Mouse (Mus musculus): Measurements from ENCODE around the gene Fgd6. TPM values are rescaled to one million over a fixed set of nuclear protein-coding genes. Genes with fewer than 3 reads are reported as not detected.

Gene Fgd6
- polyA plus RNA-seq (2012): 0.04 TPM in 2 replicates

DNA sequence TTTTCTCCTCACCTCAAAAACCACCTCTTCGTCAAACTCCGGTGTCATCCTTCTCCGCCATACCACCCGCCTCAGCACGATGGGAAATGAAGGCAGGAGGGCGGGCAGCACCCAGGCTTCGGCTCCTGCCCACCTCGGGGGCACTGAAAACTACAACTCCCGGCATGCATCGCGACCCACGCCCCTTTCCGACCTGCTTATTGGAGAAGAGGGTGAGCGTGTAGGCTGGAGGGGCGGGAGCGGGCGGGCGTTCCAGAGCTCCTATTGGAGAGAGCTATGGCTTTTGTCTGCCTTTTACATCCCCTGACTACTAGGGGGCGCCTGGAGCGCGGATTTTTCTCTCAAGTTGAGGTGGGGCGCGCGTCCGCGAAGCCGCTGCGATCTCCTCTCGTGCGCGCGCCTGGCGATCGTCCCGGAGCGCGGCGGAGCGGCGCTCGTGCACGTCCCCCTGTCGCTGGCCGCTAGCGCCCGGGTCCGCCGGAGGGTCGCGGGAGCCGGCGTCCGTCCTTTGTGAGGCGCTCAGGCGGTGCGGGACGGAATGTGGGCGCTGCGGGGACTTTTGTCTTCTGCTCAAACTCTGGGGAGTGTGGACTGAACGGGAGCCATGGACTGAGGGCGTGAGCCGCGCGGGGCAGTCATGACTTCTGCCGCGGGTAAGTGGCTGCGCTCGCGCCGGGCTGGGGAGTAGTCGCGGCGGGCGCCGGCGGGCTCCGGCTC lies at the start of gene Fgd6, which contains the start of gene Vezt:
Gene Fgd6 (plus strand): TSS at position 344 of the 717 bp plus-strand sequence.
Gene Vezt (minus strand): TSS at position 160 of the 717 bp plus-strand sequence.
- peaks cover 31% of the 10 kb centered on the region for H3K4me1 ChIP-seq (ENCODE audit: control insufficient read depth)
- peaks cover 5% of the 10 kb centered on the region for H3K36me3 ChIP-seq (ENCODE audit: control insufficient read depth)
- no peaks in the 10 kb centered on the region for H3K9me3 ChIP-seq (ENCODE audit: control insufficient read depth, low read length)
- TF ChIP-seq TAL1 (IDR thresholded peaks at IDR 0.05; ENCODE audit: low read length) (no peak), GATA1 (IDR thresholded peaks at IDR 0.05; ENCODE audit: low read length) (no peak)
- H3K4me3 ChIP-seq (replicated peaks): peak within 1 kb of the TSS; percentile 97
- H3K27me3 ChIP-seq (ENCODE audit: control insufficient read depth): no peaks in the 10 kb centered on the region

DNA sequence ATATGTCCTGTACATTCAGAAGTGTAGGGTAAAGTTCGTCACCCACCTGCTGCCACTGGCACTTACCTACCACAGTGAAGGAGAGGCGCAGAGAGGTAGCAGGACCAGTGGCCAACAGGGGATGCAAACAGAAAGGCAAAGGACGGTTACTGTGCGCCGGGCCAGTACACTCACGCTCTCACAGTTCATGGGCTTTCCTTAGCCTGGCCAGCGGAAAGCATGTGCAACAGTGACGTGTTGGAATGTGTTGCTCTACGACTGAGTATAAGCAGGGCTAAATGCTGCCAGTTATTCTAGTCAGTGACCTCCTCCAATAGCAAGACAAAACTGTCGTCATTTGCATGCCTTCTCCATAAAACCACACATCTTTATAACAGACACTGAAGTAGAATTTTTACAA lies 41.7 kb upstream of the Fgd6 start:
- Histone ChIP-seq H3K27me3 (ENCODE audit: control insufficient read depth) (no peaks in the 10 kb centered on the region), H3K36me3 (ENCODE audit: control insufficient read depth) (peaks cover 61% of the 10 kb centered on the region), H3K9me3 (ENCODE audit: control insufficient read depth, low read length) (no peaks in the 10 kb centered on the region), H3K4me3 (replicated peaks) (no peak overlapping the region), H3K4me1 (ENCODE audit: control insufficient read depth) (no peaks in the 10 kb centered on the region)
- no peak for TF ChIP-seq GATA1 (IDR thresholded peaks at IDR 0.05; ENCODE audit: low read length)
- TF ChIP-seq TAL1 (IDR thresholded peaks at IDR 0.05; ENCODE audit: low read length): no peak

DNA sequence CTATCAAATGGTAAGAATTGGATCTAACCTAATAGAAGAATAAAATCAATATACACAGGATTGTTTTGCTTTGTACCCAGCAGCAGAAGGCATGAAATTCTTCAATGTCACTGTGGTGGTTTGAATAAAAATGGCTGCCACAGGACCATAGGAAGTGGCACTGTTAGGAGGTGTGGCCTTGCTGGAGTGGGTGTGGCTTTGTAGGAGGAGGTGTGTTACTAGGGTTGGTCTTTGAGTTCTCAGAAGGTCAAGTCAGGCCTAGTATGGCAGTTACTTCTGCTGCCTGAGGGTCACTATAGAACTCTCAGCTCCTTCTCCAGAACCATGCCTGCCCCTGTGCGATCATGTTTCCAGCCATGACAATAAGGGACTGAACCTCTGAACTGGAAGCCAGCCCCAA lies 40.7 kb upstream of the Fgd6 start:
- Histone ChIP-seq H3K36me3 (ENCODE audit: control insufficient read depth) (peaks cover 66% of the 10 kb centered on the region), H3K9me3 (ENCODE audit: control insufficient read depth, low read length) (no peaks in the 10 kb centered on the region), H3K4me3 (replicated peaks) (no peak overlapping the region), H3K27me3 (ENCODE audit: control insufficient read depth) (no peaks in the 10 kb centered on the region), H3K4me1 (ENCODE audit: control insufficient read depth) (no peaks in the 10 kb centered on the region)
- TF ChIP-seq GATA1 (IDR thresholded peaks at IDR 0.05; ENCODE audit: low read length) (no peak), TAL1 (IDR thresholded peaks at IDR 0.05; ENCODE audit: low read length) (no peak)

DNA sequence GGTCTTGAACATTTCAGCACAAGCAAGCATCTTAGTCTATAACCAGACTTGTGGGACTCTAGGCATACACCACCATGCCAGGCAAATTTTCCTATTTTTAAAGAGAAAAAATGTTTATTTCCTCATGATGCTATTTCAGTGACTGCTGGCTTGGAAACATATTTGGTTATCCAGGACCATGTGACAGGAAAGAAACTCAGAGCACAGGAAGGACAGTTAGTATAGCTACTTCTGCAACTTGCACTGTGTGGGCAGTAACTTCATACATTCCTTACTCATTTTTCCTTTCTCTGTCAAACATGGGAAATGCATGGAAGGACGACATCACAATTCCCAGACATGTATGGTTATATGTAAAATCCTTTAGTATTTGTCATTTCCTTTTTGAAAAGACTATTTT lies 36.4 kb upstream of the Fgd6 start:
- Histone ChIP-seq H3K4me3 (replicated peaks) (no peak overlapping the region), H3K27me3 (ENCODE audit: control insufficient read depth) (no peaks in the 10 kb centered on the region), H3K4me1 (ENCODE audit: control insufficient read depth) (no peaks in the 10 kb centered on the region), H3K9me3 (ENCODE audit: control insufficient read depth, low read length) (peaks cover 2% of the 10 kb centered on the region; the same call in 1 of the 2 replicates), H3K36me3 (ENCODE audit: control insufficient read depth) (peaks cover 70% of the 10 kb centered on the region)
- no peak for TF ChIP-seq GATA1 (IDR thresholded peaks at IDR 0.05; ENCODE audit: low read length)
- no peak for TF ChIP-seq TAL1 (IDR thresholded peaks at IDR 0.05; ENCODE audit: low read length)

DNA sequence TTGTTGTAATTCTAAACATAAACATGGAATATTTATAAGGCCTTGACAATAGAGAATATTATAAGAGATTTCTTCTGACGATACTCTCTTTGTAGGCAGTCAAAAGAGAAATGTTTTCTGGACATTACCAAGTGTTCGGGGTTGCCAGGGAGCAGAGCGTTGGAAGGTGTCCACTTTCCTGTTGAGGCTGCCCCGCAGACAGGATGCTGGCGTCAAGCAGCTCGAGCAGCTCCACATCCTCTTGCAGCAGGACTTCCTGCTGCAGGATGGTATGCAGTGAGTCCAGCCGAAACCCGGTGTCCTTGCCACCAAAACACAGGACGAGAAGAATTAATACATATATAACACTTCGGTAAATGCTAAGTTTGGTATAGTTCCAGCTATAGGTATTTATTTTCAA lies 35.6 kb upstream of the Fgd6 start:
- Histone ChIP-seq H3K4me3 (replicated peaks) (no peak overlapping the region), H3K9me3 (ENCODE audit: control insufficient read depth, low read length) (peaks cover 2% of the 10 kb centered on the region; the same call in 1 of the 2 replicates), H3K27me3 (ENCODE audit: control insufficient read depth) (no peaks in the 10 kb centered on the region), H3K4me1 (ENCODE audit: control insufficient read depth) (no peaks in the 10 kb centered on the region), H3K36me3 (ENCODE audit: control insufficient read depth) (peaks cover 61% of the 10 kb centered on the region)
- TF ChIP-seq TAL1 (IDR thresholded peaks at IDR 0.05; ENCODE audit: low read length) (no peak), GATA1 (IDR thresholded peaks at IDR 0.05; ENCODE audit: low read length) (no peak)

DNA sequence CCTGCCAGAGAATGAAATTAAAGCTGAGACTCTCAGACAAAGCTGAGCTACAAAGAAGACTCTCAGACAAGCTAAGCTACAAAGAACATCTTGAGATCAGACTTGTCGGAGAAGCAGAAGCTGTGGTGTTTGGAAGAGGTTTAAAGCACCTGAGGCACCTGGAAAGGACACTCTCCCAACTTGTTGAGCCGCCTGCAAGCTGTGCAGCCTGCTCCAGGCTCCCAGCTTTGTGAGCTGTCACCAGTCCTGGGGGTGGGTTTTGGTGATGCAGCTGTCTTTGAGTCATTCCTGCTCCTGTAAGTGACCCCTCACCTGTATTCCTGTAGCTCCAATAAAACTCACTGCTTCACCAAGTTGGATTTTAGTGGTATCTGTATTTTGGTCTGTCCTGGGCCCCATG lies 27.4 kb upstream of the Fgd6 start:
- TF ChIP-seq TAL1 (IDR thresholded peaks at IDR 0.05; ENCODE audit: low read length): no peak
- TF ChIP-seq GATA1 (IDR thresholded peaks at IDR 0.05; ENCODE audit: low read length): no peak
- no peaks in the 10 kb centered on the region; the same call in 1 of the 2 replicates for H3K4me1 ChIP-seq (ENCODE audit: control insufficient read depth)
- H3K36me3 ChIP-seq (ENCODE audit: control insufficient read depth): peaks cover 10% of the 10 kb centered on the region

DNA sequence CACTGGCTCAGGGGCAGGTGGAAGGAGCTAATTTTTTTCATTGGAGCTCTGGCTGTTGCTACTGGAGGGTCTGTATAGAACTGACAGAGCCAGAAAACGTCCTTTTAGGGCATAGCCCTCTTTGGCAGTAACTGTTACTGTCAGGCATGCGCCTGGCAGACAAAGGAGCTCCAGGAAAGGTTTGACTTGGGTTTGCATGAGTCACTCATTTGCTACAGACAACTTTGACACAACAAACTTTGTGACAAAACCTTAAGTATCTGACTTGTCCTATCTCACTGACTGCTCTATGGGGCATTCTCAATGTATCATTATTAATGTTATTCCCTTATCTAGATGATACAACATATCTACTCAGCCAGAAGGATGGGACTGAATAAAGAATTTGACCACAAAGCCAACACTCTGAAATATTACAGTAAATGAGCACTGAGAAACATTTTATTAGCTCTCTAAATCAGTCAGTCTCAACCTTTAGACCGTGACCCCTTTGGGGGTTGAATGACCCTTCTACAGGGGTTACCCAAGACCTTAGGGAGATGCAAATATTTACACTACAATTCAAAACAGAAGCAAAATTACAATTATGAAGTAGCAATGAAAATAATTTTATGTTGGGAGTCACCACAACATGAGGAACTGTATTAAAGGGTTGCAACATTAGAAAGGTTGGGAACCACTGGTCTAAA lies 25.7 kb upstream of the Fgd6 start:
- peaks cover 3% of the 10 kb centered on the region for H3K4me1 ChIP-seq (ENCODE audit: control insufficient read depth)
- no peak for TF ChIP-seq GATA1 (IDR thresholded peaks at IDR 0.05; ENCODE audit: low read length)
- TF ChIP-seq TAL1 (IDR thresholded peaks at IDR 0.05; ENCODE audit: low read length): no peak

More for the DNA sequence above, 27.4 kb upstream of the Fgd6 start:
- H3K4me3 ChIP-seq (replicated peaks): no peak overlapping the region
- H3K9me3 ChIP-seq (ENCODE audit: control insufficient read depth, low read length): no peaks in the 10 kb centered on the region
- H3K27me3 ChIP-seq (ENCODE audit: control insufficient read depth): no peaks in the 10 kb centered on the region

DNA sequence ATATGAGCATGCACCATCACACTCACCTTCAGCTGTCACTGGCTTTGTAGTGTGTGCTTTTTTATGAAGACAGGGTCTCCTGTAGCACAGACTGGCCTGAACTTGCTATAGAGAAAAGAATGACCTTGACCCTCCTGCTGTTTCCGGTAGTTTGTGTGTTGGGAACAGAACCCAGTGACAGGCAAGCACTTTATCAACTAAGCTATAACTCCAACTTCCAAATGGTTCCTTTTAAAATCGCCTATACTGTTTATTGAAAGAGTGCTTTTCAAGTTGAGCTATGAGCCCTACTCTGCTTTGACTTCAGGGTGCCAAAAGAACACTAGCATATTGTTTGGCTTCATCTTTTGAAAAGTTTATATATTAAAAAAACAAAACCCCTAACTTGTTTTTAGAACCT lies 24.8 kb upstream of the Fgd6 start:
- TF ChIP-seq GATA1 (IDR thresholded peaks at IDR 0.05; ENCODE audit: low read length) (no peak), TAL1 (IDR thresholded peaks at IDR 0.05; ENCODE audit: low read length) (no peak)
- H3K9me3 ChIP-seq (ENCODE audit: control insufficient read depth, low read length): no peaks in the 10 kb centered on the region
- H3K36me3 ChIP-seq (ENCODE audit: control insufficient read depth): peaks cover 5% of the 10 kb centered on the region
- no peak overlapping the region for H3K4me3 ChIP-seq (replicated peaks)
- H3K4me1 ChIP-seq (ENCODE audit: control insufficient read depth): peaks cover 3% of the 10 kb centered on the region
- no peaks in the 10 kb centered on the region for H3K27me3 ChIP-seq (ENCODE audit: control insufficient read depth)

More for the DNA sequence above, 25.7 kb upstream of the Fgd6 start:
- H3K27me3 ChIP-seq (ENCODE audit: control insufficient read depth): no peaks in the 10 kb centered on the region
- no peak overlapping the region for H3K4me3 ChIP-seq (replicated peaks)
- H3K36me3 ChIP-seq (ENCODE audit: control insufficient read depth): peaks cover 9% of the 10 kb centered on the region
- H3K9me3 ChIP-seq (ENCODE audit: control insufficient read depth, low read length): no peaks in the 10 kb centered on the region

DNA sequence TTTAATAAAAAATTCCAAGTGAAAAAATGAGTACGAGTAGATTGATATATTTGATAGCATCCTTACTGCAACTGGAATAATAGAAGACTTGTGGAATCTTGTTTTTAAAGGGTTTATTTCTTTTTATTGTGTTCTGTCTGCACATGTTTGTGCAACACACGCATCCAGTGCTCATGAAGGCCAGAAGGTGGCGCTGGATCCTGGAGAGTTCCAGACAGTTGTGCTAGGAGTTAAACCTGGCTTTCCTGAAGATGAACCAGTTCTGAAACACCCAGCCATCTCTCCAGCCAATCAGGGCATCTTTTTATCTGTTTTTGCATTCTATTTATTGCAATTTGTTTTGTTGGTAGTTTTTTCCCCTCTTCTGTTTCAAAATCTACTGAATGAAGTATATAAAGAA lies 22.6 kb upstream of the Fgd6 start:
- Histone ChIP-seq H3K36me3 (ENCODE audit: control insufficient read depth) (peaks cover 4% of the 10 kb centered on the region), H3K9me3 (ENCODE audit: control insufficient read depth, low read length) (no peaks in the 10 kb centered on the region)
- TF ChIP-seq TAL1 (IDR thresholded peaks at IDR 0.05; ENCODE audit: low read length): no peak
- no peak for TF ChIP-seq GATA1 (IDR thresholded peaks at IDR 0.05; ENCODE audit: low read length)

More for the DNA sequence above, 22.6 kb upstream of the Fgd6 start:
- H3K4me1 ChIP-seq (ENCODE audit: control insufficient read depth): peaks cover 3% of the 10 kb centered on the region
- no peak overlapping the region for H3K4me3 ChIP-seq (replicated peaks)
- no peaks in the 10 kb centered on the region for H3K27me3 ChIP-seq (ENCODE audit: control insufficient read depth)
